Mouse (Mus musculus): ENCODE data around the gene Spint5. TPM values are rescaled to one million over a fixed set of nuclear protein-coding genes. Genes with fewer than 3 reads are reported as not detected.

The Spint5 gene
- total RNA-seq, 2 experiments from 2014 or later: not detected

Other genes starting within 250 kb of the Spint5 start
- not detected for gene Trp53tg5, start 241.6 kb upstream of the Spint5 start, total RNA-seq (2021)
- 10 to 100 TPM in 1 of 2 experiments, 1 to 10 TPM in 1; 7.6 to 20.9 TPM for gene Dbndd2, start 229.2 kb upstream of the Spint5 start, total RNA-seq (2021)
- gene Pigt, start 217.8 kb upstream of the Spint5 start, total RNA-seq (2021): 10 to 100 TPM; 63.3 to 93.6 TPM
- under 1 TPM in 1 of 2 experiments, not detected in 1; 0.74 TPM for gene Wfdc2, start 152.9 kb upstream of the Spint5 start, total RNA-seq (2021)
- gene Spint3, start 141.8 kb upstream of the Spint5 start, total RNA-seq (2021): not detected
- gene Wfdc6a, start 129.9 kb upstream of the Spint5 start, total RNA-seq (2021): under 1 TPM; 0.38 to 0.40 TPM
- gene Eppin, start 121.7 kb upstream of the Spint5 start, total RNA-seq (2021): not detected
- gene Wfdc6b, start 101.8 kb upstream of the Spint5 start, total RNA-seq (2021): not detected
- not detected for gene Wfdc8, start 101.7 kb upstream of the Spint5 start, total RNA-seq (2021)
- gene Wfdc16, start 76.5 kb upstream of the Spint5 start, total RNA-seq (2021): not detected
- gene Wfdc10, start 59.3 kb upstream of the Spint5 start, total RNA-seq (2021): not detected
- gene Wfdc9, start 58.7 kb upstream of the Spint5 start, total RNA-seq (2021): not detected
- not detected for gene Wfdc11, start 41.2 kb upstream of the Spint5 start, total RNA-seq (2021)
- not detected for gene Wfdc13, start 30.2 kb upstream of the Spint5 start, total RNA-seq (2021)
- gene Spint4, start 16.8 kb upstream of the Spint5 start, total RNA-seq (2021): not detected
- under 1 TPM; 0.20 to 0.45 TPM for gene Wfdc3, start 30.6 kb downstream of the Spint5 start, total RNA-seq (2021)
- 10 to 100 TPM; 34.0 to 35.2 TPM for gene Dnttip1, start 30.7 kb downstream of the Spint5 start, total RNA-seq (2021)
- gene Ube2c, start 54.6 kb downstream of the Spint5 start, total RNA-seq (2021): 1 to 10 TPM; 1.4 to 4.0 TPM
- 10 to 100 TPM in 1 of 2 experiments, not detected in 1; 11.3 TPM for gene Tnnc2, start 64.7 kb downstream of the Spint5 start, total RNA-seq (2021)
- gene Snx21, start 70.5 kb downstream of the Spint5 start, total RNA-seq (2021): 10 to 100 TPM; 25.0 to 28.4 TPM
- gene Acot8, start 89.6 kb downstream of the Spint5 start, total RNA-seq (2021): 10 to 100 TPM; 32.6 to 36.6 TPM
- gene Zswim3, start 89.8 kb downstream of the Spint5 start, total RNA-seq (2021): 1 to 10 TPM; 4.2 to 5.3 TPM
- 10 to 100 TPM; 11.0 to 11.4 TPM for gene Zswim1, start 107.4 kb downstream of the Spint5 start, total RNA-seq (2021)
- gene Spata25, start 113.2 kb downstream of the Spint5 start, total RNA-seq (2021): not detected
- 100 to 1,000 TPM; 103 to 106 TPM for gene Ctsa, start 117.6 kb downstream of the Spint5 start, total RNA-seq (2021)
- 1 to 10 TPM; 1.4 to 1.7 TPM for gene Neurl2, start 118.2 kb downstream of the Spint5 start, total RNA-seq (2021)
- gene Pltp, start 142.4 kb downstream of the Spint5 start, total RNA-seq (2021): 10 to 100 TPM; 22.5 to 55.9 TPM
- gene Pcif1, start 164.0 kb downstream of the Spint5 start, total RNA-seq (2021): 10 to 100 TPM; 35.1 to 48.6 TPM
- 10 to 100 TPM; 20.9 to 22.4 TPM for gene Zfp335, start 196.5 kb downstream of the Spint5 start, total RNA-seq (2021)
- 1 to 10 TPM in 1 of 2 experiments, under 1 TPM in 1; 0.89 to 2.7 TPM for gene Mmp9, start 225.5 kb downstream of the Spint5 start, total RNA-seq (2021)
- gene Slc12a5, start 245.5 kb downstream of the Spint5 start, total RNA-seq (2021): 1 to 10 TPM; 5.2 to 9.0 TPM

Measured in adrenal gland, adult 18-20 months (tissue).